Mouse (Mus musculus) cortical plate, adult 2 months (tissue): ENCODE measurements around the gene Foxo6.

Experiments
- CTCF ChIP-seq: fragments of 200-500 bp; IDR thresholded peaks from 2 replicates; pipeline ENCODE4 v1.5.1; 2011; ENCODE audit warnings: mild to moderate bottlenecking, control low read depth, low read length; ENCODE audit not compliant: insufficient read depth; ENCODE audit errors: extremely low read depth
- POLR2A ChIP-seq: fragments of 200-500 bp; IDR thresholded peaks from 2 replicates; pipeline ENCODE4 v1.6.1; 2011; ENCODE audit warnings: mild to moderate bottlenecking, low read length, control low read depth; ENCODE audit not compliant: insufficient read depth; ENCODE audit errors: extremely low read depth

DNA sequence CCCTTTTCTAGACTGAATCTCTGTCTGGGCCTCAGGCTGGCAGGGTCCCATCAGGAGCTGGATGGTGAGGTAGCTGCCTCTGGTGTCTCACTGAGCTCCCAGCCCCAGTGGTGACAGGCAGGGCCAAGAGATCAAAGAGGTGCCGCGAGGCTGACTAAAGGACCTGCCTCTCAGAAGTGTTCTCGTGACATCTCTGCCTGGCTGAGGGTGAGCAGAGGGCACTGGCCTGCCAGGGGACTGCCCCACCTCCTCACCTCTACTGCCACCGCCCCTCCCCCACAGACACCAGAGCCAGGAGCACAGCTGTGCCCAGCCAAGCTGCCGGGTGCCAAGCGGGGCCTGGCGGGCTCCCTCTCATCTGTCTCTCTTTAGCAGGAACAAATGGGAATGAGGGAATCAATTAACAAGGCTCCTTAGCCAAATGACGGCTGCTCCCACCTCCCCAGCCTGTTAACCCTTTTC, 38.3 kb downstream of the Foxo6 start:
- TF ChIP-seq CTCF, result no peak
- TF ChIP-seq POLR2A, result no peak
